Mouse (Mus musculus) common myeloid progenitor, adult 5-6 weeks (primary cell): Measurements from ENCODE around the gene Cplx2. TPM values are rescaled to one million over a fixed set of nuclear protein-coding genes. Genes with fewer than 3 reads are reported as not detected.

Source experiments
- ATAC-seq: replicated peaks from 2 replicates; pipeline ENCODE4 v1.8.0; 2016; ENCODE audit warnings: low read depth, mild to moderate bottlenecking, moderate TSS enrichment, inconsistent platforms; ENCODE audit not compliant: poor library complexity, severe bottlenecking
- total RNA-seq: library from RNA; stranded (forward); fragments of 200-1000, 187-1606 nt; gene quantifications from 2 replicates; pipeline ENCODE4 v1.2.3, GENCODE M21; 2017

The Cplx2 gene
- total RNA-seq, 1 experiment from 2014 or later: 2.1 TPM

- ATAC-seq: peak; percentile 37; the same call in 1 of the 2 replicates
Observed at GRCm38 (mm10) chr13:54400565-54401179, 29.5 kb downstream of the Cplx2 start.

GRCm38 (mm10) chr13:54401180-54401569 is 30.0 kb downstream of the Cplx2 start:
- ATAC-seq: peak; percentile 91

GRCm38 (mm10) chr13:54402346-54402745 is 31.2 kb downstream of the Cplx2 start:
- ATAC-seq: no peak

- ATAC-seq: no peak
Observed at GRCm38 (mm10) chr13:54403224-54404070, 32.3 kb downstream of the Cplx2 start.

GRCm38 (mm10) chr13:54404205-54404604 is 33.1 kb downstream of the Cplx2 start:
- ATAC-seq: no peak

GRCm38 (mm10) chr13:54405805-54406204 is 34.7 kb downstream of the Cplx2 start:
- ATAC-seq: no peak

- no peak for ATAC-seq
Observed at GRCm38 (mm10) chr13:54411656-54412055, 40.5 kb downstream of the Cplx2 start.

GRCm38 (mm10) chr13:54412236-54412635 is 41.1 kb downstream of the Cplx2 start:
- 0 out of 2 replicates have a peak, but pooled peaks have one; percentile 18 for ATAC-seq

GRCm38 (mm10) chr13:54412721-54413120 is 41.6 kb downstream of the Cplx2 start:
- no peak for ATAC-seq

GRCm38 (mm10) chr13:54415059-54415458 is 43.9 kb downstream of the Cplx2 start:
- ATAC-seq: no peak

- ATAC-seq: no peak
Observed at GRCm38 (mm10) chr13:54418781-54419327, 47.7 kb downstream of the Cplx2 start.

GRCm38 (mm10) chr13:54420226-54420625 is 49.1 kb downstream of the Cplx2 start:
- no peak for ATAC-seq

GRCm38 (mm10) chr13:54425269-54425668 is 54.1 kb downstream of the Cplx2 start:
- no peak for ATAC-seq

GRCm38 (mm10) chr13:54426781-54427655 is 55.9 kb downstream of the Cplx2 start:
- no peak for ATAC-seq

GRCm38 (mm10) chr13:54428771-54429170 is 57.6 kb downstream of the Cplx2 start:
- no peak for ATAC-seq

- ATAC-seq: no peak
Observed at GRCm38 (mm10) chr13:54430051-54430450, 58.9 kb downstream of the Cplx2 start.

GRCm38 (mm10) chr13:54431161-54431560 is 60.0 kb downstream of the Cplx2 start:
- no peak for ATAC-seq
